Mouse (Mus musculus) cortical plate, adult 2 months (tissue): ENCODE measurements at regions not wholly inside any gene's neighbourhood (a gene's known extent, or its start where the extent isn't known, plus 50 kb on each side); places are given as distances from the start of the nearest gene placed in this dataset.

Experiments
- H3K27ac ChIP-seq: fragments of 200-500 bp; 2 replicates; pipeline ENCODE4 v1.5.1; 2012; ENCODE audit warnings: low read length, control low read depth, inconsistent platforms; ENCODE audit not compliant: insufficient read depth
- H3K4me1 ChIP-seq: fragments of 200-500 bp; 2 replicates; pipeline ENCODE4 v1.6.1; 2011; ENCODE audit warnings: low read length; ENCODE audit not compliant: control insufficient read depth, insufficient read depth
- H3K4me3 ChIP-seq: fragments of 200-500 bp; 2 replicates; pipeline ENCODE4 v1.5.1; 2011; ENCODE audit warnings: mild to moderate bottlenecking, low read length, control low read depth; ENCODE audit not compliant: insufficient read depth
- CTCF ChIP-seq: fragments of 200-500 bp; IDR thresholded peaks from 2 replicates; pipeline ENCODE4 v1.5.1; 2011; ENCODE audit warnings: mild to moderate bottlenecking, control low read depth, low read length; ENCODE audit not compliant: insufficient read depth; ENCODE audit errors: extremely low read depth
- POLR2A ChIP-seq: fragments of 200-500 bp; IDR thresholded peaks from 2 replicates; pipeline ENCODE4 v1.6.1; 2011; ENCODE audit warnings: mild to moderate bottlenecking, low read length, control low read depth; ENCODE audit not compliant: insufficient read depth; ENCODE audit errors: extremely low read depth

DNA sequence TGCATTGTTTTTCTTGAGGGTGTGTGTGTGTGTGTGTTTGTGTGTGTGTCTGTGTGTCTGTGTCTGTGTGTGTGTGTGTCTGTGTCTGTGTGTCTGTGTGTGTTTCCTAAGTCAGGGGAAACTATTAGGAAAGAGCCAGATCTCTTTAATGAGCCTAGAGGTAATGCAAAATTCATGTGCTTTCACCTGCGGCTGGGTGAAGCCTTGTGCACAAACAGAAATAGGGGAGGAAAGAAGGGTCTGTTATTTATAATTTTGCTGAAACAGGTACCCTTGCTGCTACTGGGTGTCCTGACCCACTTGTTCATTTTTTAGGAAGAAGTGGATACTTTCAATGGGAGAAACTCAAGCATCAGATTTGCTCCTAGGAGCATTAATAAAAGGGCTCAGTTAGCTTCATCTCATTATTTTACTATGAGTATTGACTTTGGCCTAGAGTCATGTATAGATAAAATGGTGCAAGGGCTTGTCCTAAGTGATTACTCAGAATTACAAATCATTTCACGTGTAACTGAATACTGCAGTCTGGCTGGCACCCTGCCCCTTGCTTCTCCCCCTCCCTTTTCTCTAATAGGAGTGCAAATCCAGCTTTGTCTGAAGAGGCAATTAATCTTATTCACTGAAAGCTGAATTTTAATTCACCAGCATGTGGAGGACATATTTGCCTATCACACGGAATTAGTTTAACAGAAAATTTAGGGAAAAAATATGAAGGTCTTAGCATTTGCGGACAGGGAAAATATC, 401.7 kb upstream of the Dph6 start:
- TF ChIP-seq POLR2A (no peak), CTCF (no peak)
- Histone ChIP-seq H3K4me3 (no peak overlapping the region), H3K27ac (no peak overlapping the region), H3K4me1 (no peaks in the 10 kb centered on the region)

DNA sequence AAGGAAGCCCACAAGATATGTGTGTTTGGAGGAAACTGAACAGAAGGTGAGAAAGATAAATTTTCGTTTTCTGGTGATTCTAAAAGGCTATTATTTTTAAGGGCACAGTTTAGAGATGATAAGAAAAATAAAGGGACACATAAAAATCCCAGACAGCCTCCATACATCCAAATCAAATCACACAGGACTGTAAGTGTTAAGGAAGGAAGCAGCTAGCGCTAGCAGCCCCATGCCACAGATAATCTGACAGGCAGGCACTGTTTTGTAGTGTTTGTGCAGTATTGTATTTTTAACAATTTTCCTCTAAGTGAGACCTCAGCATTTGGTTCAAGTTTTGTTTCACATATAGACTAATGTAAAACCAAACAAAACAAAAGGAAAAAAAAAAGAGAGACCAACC, 402.4 kb upstream of the Dph6 start:
- H3K4me1 ChIP-seq = no peaks in the 10 kb centered on the region
- no peak overlapping the region for H3K4me3 ChIP-seq
- no peak overlapping the region for H3K27ac ChIP-seq
- TF ChIP-seq CTCF (no peak), POLR2A (no peak)

DNA sequence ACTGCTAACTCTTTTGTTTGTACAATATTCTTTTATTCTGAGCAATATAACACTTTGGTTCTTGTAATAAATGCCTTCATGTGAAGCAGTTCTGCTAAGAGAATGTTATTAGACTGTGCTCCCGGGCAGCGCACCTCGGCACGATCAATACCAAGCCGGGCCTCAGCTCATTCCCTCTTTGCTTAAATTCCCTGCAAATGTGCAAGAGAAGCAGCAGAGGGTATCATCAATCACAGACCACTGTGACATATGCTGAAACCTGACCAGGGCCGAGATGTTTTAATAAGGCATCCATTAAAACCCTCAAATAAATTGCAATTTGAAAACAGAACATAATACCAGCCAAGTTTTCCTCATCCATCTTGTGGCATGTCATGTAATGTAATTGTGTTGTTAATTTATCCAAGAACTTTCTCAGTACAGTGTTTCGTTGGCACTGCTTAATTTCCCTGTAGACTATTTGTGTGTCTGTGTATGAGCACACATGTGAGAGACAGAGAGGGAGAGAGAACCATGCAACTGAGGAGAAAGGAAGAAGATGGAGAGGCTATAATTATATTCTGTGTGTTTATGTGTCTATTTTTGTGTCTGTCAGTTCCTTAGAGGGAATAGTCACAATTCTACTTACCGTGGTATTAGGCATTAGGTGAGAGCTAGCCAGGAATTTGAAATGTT, 412.9 kb upstream of the Dph6 start:
- no peak overlapping the region for H3K27ac ChIP-seq
- TF ChIP-seq POLR2A = no peak
- no peak for TF ChIP-seq CTCF
- H3K4me1 ChIP-seq = no peaks in the 10 kb centered on the region; the same call in 1 of the 2 replicates
- no peak overlapping the region for H3K4me3 ChIP-seq

DNA sequence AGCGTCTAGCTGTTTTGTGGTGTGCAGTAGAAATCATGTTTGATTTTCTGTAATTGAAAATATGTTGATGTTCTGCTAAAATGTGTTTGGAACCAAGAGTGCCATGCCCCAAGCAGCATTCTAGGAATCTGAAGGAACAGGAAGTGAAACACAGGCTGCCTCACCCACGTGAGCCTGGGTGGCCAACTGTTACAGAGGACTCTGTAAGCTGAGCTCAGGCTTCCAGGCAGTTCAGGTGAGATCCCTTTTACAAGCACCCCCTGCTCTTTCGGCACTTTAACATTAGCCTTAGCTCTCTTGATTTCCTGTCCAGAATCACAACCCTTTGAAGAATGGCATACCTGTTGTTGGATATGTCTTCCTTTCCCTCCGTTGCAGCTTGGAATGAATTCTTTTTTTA, 414.9 kb upstream of the Dph6 start:
- no peaks in the 10 kb centered on the region; the same call in 1 of the 2 replicates for H3K4me1 ChIP-seq
- H3K4me3 ChIP-seq = no peak overlapping the region
- no peak overlapping the region for H3K27ac ChIP-seq
- TF ChIP-seq POLR2A (no peak), CTCF (no peak)

DNA sequence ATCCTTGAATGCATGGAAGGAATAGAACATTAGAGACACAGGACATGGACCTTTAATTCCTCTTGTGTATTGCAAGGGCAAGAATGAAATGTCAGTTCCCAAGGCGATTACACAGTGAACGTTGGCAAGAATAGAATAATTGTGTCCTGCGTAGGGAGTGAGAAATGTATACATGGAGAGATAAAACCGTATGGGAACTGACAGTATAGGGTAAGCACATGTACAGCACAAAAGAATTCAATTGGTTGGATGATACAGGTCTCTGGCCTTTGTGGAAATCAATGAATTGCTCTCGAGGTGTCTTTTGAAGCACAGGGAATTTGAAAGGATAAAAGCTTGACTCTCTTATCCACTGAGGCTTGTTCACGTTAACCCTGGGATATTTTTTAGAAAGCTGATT, 415.4 kb upstream of the Dph6 start:
- Histone ChIP-seq H3K4me1 (no peaks in the 10 kb centered on the region; the same call in 1 of the 2 replicates), H3K4me3 (no peak overlapping the region), H3K27ac (no peak overlapping the region)
- TF ChIP-seq POLR2A (no peak), CTCF (no peak)

DNA sequence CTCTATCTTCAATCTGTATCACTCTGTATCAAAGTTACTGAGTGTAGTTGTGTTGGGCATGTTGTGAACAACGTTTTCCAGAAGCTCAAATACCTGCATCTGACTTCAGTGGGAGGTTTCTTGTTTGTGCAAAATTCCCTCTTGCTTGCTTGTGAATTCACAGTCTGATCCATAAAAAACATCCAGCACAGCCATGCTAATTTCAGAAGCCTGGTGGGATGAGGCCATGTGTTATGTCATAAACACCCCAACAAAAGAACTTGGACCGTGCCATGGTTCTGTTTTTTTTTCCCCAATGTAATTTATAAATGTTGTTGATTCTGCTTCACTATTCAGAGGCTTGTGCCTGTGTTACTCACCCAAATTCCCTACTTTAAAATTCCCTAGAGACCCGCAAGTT, 415.9 kb upstream of the Dph6 start:
- H3K4me3 ChIP-seq = no peak overlapping the region
- TF ChIP-seq POLR2A = no peak
- TF ChIP-seq CTCF = no peak
- H3K27ac ChIP-seq = no peak overlapping the region
- no peaks in the 10 kb centered on the region; the same call in 1 of the 2 replicates for H3K4me1 ChIP-seq

DNA sequence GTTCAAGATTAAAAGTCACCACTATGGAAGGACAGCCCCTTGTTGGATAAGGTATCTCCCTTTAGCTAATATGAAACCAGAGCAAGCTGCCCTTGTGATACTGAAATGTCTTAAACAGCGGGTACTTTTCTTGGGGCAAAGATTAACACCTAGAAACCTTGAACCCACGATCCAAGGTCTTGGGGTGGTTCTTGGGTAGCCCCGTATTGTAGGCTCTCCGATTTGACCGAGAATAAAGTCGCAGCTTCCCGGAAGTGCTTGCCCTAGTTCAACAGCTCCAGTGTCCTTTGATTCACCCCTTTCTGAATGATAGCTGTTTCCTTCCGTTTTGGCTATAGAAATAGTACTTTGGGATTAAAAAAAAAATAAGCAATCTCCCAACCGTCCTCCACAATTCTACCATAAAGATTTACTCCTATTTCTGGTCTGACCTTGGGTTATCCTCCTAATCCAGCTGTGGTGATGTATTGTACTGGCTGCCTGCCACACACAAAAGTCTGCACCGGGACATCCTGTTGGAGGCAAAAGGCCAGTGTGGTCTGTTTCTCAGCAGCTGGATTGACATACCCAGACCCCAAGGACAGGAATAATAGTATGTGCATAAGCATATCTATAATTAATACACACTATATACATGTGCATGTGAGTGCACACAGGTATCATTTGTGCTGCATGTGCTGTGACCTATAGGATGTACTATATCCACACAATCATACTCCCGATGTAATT, 427.0 kb upstream of the Dph6 start:
- Histone ChIP-seq H3K4me1 (no peaks in the 10 kb centered on the region), H3K4me3 (no peak overlapping the region), H3K27ac (no peak overlapping the region)
- no peak for TF ChIP-seq CTCF
- no peak for TF ChIP-seq POLR2A

DNA sequence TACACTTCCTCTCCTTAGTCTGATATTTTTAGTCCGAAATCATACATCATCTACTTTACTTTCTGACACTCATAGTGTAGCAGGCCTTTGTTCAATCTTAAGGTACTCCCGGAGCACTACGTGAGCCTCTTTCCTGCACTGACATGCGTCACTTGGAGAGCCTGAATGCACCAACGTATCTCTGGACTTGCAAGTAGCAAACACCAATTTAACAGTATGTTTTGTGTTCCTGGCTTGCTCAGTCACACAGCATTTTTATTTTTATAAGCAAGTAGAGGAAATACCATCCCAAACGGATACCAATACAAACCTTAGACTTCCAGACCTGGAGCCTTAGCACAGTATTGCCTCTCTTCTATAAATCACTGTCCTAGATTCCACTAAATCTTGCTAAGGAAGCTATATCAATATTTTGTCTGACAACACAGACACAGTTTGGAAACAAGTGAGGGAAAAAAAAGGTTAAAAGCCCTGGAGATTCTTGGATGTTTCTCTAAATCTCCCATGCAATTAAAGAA, 427.6 kb upstream of the Dph6 start:
- TF ChIP-seq POLR2A (no peak), CTCF (no peak)
- H3K4me1 ChIP-seq = no peaks in the 10 kb centered on the region
- no peak overlapping the region for H3K27ac ChIP-seq
- H3K4me3 ChIP-seq = no peak overlapping the region

DNA sequence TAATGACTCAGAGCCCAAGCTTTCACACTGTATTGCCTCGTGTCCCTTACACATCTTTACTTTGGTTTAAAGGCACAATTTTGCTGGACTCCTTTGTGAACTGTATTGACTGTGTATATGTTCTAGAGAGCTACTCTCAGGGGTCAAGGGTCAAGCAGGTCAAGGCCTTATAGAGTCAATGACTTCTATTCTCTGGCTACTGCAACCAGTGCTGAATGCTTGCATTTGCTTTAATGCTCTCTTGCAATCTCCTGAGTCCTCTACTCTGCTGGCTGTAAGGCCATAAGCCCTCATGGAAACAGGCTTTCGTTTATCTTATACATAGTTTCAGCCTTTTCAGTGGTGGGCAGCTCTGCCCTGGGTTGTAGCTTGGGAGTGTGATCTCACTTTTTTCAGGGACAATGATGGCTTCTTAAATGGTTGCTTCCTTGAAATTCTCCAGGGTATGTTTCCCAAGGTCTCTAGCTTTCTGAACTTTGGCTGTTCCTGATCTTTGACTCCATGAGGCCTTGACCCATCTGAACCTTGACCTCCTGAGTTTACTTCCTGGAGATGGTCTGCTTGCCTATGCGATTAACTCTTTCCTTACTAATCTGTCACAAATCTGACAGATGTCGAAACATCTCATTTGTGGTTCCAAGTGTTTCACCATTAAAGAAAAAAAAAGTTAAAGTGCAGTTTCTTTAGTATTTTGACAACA, 433.8 kb upstream of the Dph6 start:
- Histone ChIP-seq H3K27ac (no peak overlapping the region), H3K4me3 (no peak overlapping the region), H3K4me1 (no peaks in the 10 kb centered on the region)
- TF ChIP-seq CTCF = no peak
- TF ChIP-seq POLR2A = no peak
